Mouse (Mus musculus): ENCODE measurements around the gene Akap3.

GRCm38 (mm10) chr6:126910727-126911126 lies 57.8 kb downstream of the Akap3 start:
- no peak for TF ChIP-seq POLR2A (IDR thresholded peaks at IDR 0.05; ENCODE audit: low read depth, low read length)
- TF ChIP-seq CTCF (IDR thresholded peaks at IDR 0.05; ENCODE audit: borderline replicate concordance, insufficient read depth, low read length), result no peak

Data from embryonic fibroblast, embryonic 13.5 days (primary cell).